Mouse (Mus musculus) embryonic fibroblast, embryonic 13.5 days (primary cell): Measurements from ENCODE around the gene Suv39h1.

Source experiments
- CTCF ChIP-seq: IDR thresholded peaks from 2 replicates; pipeline ENCODE4 v1.5.1; 2011; ENCODE audit warnings: mild to moderate bottlenecking, control low read depth, low read length, moderate library complexity, borderline replicate concordance; ENCODE audit not compliant: insufficient read depth
- POLR2A ChIP-seq: IDR thresholded peaks from 2 replicates; pipeline ENCODE4 v1.6.1; 2011; ENCODE audit warnings: low read depth, mild to moderate bottlenecking, control low read depth, low read length, moderate library complexity

DNA sequence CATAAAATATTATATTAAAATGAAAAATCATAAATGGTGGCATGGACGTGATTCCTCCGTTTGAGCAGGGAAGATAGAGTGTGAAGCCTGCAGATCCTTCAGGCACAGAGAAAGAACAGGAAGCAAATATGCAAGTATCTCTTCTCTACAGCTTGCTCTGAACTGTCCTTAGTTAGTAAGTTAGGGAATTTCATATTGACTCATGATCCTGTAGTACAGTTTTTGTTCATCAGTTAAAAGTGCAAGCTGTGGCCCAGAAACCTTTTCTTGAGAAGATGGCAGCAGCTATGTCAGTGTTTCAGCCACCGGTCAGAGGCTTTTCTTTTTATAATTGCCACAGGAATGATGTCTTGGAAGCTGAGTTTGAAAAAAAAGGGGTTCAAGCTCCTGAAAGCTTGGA is 30.5 kb upstream of the Suv39h1 start:
- TF ChIP-seq POLR2A (no peak), CTCF (no peak)
